Mouse (Mus musculus) olfactory bulb, adult 2 months (tissue): ENCODE data around the gene Fry.

ENCODE experiments used
- CTCF ChIP-seq: fragments of 200-500 bp; IDR thresholded peaks from 2 replicates; pipeline ENCODE4 v1.5.1; 2012; ENCODE audit warnings: low read depth, mild to moderate bottlenecking, low read length, moderate library complexity; ENCODE audit not compliant: insufficient read depth
- POLR2A ChIP-seq: fragments of 200-500 bp; IDR thresholded peaks from 2 replicates; pipeline ENCODE4 v1.6.1; 2012; ENCODE audit warnings: mild to moderate bottlenecking, low read depth, low read length, moderate library complexity; ENCODE audit not compliant: insufficient read depth

GRCm38 (mm10) chr5:150221806-150222205, 103.4 kb downstream of the Fry start:
- TF ChIP-seq CTCF (no peak), POLR2A (no peak)
